Mouse (Mus musculus) inflammation-experienced regulatory T-cells, adult 6 months (primary cell): Measurements from ENCODE around the gene Snrnp27. TPM values are rescaled to one million over a fixed set of nuclear protein-coding genes. Genes with fewer than 3 reads are reported as not detected.
A peak's percentile ranks its signal among the peaks of the same experiment; 100 is the strongest.

Experiments used
- ATAC-seq: one replicate; pipeline ENCODE4 v1.8.0; 2017
- polyA plus RNA-seq, 3 experiments: library from polyadenylated mRNA; unstranded; fragments of 100-300 nt; shearing (Covaris generic); gene quantifications; one replicate each; pipeline ENCODE4 v1.2.1; 2017

Gene Snrnp27
- polyA plus RNA-seq, 3 experiments from 2014 or later: 110 to 152 (median 125) TPM

DNA sequence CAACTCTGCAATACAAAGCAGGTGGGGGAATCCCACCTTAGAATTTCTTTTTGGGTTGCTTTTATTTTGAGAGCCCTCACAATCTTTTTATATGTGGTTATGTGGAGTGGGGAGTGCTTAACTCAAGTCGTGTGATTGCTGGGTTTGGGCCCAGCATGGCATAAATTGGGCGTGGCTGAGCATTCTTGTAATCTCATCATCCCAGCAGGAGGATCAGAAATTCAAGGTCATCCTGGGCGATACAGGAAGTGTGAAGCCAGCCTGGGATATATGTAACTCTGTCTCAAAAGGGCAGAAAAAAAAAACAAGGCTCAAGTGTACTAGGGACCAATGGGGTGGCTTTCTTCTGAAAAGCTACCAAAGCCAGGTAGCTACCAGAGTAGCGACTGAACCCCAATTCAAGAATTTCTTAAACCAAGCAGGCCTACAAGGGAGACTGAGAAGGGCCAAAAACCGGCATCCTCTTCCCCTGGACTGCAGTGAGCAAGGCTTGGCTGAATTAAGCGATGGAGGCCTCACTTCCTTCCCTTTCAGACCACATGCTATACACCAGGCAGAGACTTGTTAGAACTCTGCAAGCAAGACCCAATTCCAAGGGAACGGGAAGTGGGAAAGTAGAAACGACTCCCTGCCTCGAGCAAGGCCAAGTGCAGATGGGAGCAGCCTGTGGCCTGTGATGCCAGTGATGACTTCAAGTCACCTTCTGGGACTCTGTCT lies 24.0 kb downstream of the Snrnp27 start:
- no peak for ATAC-seq

GRCm38 (mm10) chr6:86658501-86658900 lies 25.8 kb downstream of the Snrnp27 start:
- ATAC-seq: no peak

DNA sequence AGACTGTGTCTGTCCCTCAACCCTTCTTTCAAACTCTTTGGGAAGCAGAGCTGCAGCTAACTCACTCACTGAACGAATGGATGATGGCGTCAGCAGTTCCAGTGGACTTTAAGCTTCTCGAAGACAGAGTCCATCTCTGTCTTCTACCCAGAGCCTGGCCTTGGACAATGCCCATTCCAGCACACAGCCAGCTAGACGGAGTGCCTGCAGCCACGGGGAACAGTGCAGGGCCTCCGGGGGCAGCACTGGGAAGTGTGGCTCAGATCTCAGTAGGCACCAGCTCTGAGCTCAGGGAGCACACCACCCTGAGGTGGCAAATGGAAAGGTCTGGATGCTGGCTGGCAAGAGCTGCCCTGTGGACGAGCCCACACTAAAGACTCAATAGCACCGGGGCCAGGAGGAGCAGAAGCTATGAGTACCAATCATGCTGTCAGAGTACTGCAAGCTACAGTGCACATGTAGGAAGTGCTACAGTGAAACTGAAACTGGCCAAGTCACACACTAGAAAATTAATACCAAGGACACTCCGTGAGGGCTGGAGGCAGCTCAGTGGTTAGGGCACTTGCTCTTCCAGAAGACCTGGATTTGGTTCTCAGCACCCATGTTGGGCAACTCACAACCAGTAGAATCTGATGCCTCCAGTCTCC lies 29.9 kb downstream of the Snrnp27 start:
- ATAC-seq: no peak

DNA sequence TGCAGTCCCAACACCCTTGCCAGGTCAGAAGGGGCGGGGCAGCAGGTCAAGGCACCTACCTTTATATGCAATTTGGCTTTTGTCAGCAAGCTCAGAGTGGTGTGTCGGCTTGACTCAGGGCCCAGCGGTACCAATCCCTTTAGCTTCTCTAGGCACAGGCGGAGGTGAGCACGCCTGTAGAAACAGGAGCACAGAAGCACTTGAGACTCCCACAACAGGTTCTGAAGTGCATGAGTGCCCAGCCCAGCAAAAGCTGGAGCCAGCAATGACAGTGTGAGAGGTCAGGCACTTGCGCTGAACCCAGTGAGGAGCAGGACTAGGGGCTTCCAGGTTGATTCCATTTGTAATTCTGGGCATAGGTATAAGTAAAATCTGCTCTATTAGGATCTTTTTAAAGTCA lies 31.3 kb downstream of the Snrnp27 start:
- ATAC-seq: no peak

DNA sequence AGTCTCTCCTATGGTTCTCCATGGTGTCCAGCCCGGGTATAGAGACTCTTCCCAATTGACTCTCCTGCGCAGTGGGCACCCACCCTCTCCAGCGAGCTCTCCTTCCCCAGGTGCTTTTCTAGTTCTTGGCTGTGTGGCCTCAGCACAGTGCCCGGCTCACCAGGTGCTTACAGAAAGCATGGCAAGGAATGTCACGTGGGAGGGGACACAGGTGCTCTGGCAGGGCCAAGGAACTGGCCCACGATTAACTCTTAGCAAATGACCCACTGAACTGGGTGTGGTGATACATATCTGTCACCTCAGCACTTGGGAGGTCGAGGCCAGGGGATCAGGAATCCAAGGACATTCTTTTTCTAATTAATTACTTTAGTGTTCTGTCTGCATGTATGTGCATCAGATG lies 38.2 kb downstream of the Snrnp27 start:
- no peak for ATAC-seq

DNA sequence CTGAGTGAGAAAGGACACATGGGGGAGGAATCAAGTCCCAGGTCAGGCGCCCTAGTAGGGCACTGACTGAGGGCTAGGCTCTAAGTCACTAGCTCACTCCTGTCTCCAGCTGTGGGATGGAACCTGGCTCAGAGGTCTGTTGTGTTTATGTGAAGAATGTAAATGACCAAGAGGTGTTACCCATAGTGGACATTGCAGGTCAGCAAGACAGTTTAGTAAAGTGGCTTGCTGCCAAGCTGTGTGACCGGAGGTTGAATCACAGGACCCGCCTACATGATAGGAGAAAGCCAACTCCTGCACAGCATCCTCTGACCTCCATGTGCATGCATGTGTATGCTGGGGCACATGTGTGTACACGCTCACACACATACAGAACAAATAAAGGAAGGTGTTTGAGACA lies 38.8 kb downstream of the Snrnp27 start:
- ATAC-seq: no peak

DNA sequence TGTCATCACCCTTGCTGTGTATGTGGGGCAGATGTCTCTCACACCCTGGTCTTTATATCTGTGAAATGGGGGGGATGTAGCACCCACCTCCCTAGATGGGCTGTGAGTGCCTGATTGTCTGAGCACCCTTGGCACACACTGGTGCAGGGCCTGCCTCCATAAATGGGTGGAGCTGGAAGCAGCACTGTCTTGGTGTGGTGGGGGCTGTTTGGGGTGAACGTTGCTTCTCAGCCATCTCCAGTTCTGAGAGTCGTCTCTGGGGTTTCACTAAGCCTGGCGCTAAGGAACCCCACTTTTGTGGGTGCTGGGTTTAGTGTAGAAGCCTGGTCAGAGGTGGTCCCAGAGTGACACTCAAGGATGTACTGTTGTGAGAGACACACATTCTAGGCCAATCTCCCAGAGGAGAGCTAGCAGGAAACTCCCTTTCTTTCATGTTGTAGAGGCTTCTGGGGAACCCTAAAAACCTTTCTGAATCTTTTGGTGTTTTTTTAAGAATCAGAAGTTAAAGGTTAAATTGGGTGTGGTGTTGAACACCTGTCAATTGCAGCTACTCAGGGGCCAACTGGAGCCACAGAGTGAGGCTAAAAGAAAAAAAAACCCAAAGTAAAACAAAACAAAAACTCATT lies 39.4 kb downstream of the Snrnp27 start:
- peak; percentile 62 for ATAC-seq

DNA sequence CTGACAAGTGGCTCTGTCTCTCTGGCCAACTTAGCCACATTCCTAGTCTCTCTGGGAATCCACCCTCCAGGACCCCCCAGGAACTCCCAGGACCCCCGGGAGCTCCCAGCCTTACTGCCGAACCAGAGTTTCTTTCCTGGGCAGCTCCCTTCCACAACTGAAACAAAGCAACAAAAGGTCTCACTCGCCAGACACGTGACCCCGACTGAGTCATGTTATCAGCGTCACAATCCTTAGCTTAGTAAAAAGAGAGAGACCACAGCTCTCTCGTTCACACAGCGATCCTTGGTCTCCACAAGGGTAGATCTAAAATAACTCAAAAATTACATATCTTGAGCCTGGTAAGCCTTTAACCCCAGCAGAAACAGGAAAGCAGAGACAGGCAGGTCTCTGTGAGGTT lies 42.6 kb downstream of the Snrnp27 start:
- peak; percentile 19 for ATAC-seq

GRCm38 (mm10) chr6:86640776-86641175 lies 43.5 kb downstream of the Snrnp27 start:
- no peak for ATAC-seq

- ATAC-seq: no peak
Observed at GRCm38 (mm10) chr6:86640161-86640560, 44.2 kb downstream of the Snrnp27 start.

- ATAC-seq: no peak
Observed at GRCm38 (mm10) chr6:86639180-86640160, 44.9 kb downstream of the Snrnp27 start.

- no peak for ATAC-seq
Observed at GRCm38 (mm10) chr6:86638434-86638833, 45.9 kb downstream of the Snrnp27 start.

- ATAC-seq: no peak
Observed at GRCm38 (mm10) chr6:86637860-86638259, 46.5 kb downstream of the Snrnp27 start.

GRCm38 (mm10) chr6:86637171-86637835 lies 47.0 kb downstream of the Snrnp27 start:
- ATAC-seq: no peak

GRCm38 (mm10) chr6:86636495-86636894 lies 47.8 kb downstream of the Snrnp27 start:
- ATAC-seq: no peak

- no peak for ATAC-seq
Observed at GRCm38 (mm10) chr6:86630141-86630540, 54.2 kb downstream of the Snrnp27 start.

GRCm38 (mm10) chr6:86627946-86628345 lies 56.4 kb downstream of the Snrnp27 start, which contains the start of gene Asprv1:
Gene Asprv1, plus strand, starts transcription at chr6:86628164.
- no peak for ATAC-seq

Other genes starting within 250 kb of the Snrnp27 start
- gene C87436, start 246.1 kb downstream of the Snrnp27 start, polyA plus RNA-seq: 10 to 100 TPM; 20.2 to 39.5 (median 34.5) TPM
- 10 to 100 TPM; 26.3 to 32.5 (median 29.3) TPM for gene Pcbp1, start 158.2 kb downstream of the Snrnp27 start, polyA plus RNA-seq
- under 1 TPM; 0.21 to 0.39 (median 0.38) TPM for gene Asprv1, start 56.4 kb downstream of the Snrnp27 start, polyA plus RNA-seq
- gene Mxd1, start 15.4 kb downstream of the Snrnp27 start, polyA plus RNA-seq: 10 to 100 TPM; 13.1 to 22.6 (median 13.8) TPM
- 10 to 100 TPM; 11.9 to 15.7 (median 13.4) TPM for gene Gmcl1, start 48.9 kb upstream of the Snrnp27 start, polyA plus RNA-seq
- 10 to 100 TPM; 15.8 to 42.3 (median 20.4) TPM for gene Anxa4, start 109.1 kb upstream of the Snrnp27 start, polyA plus RNA-seq
- 10 to 100 TPM; 23.9 to 27.8 (median 24.9) TPM for gene Aak1, start 165.0 kb upstream of the Snrnp27 start, polyA plus RNA-seq